Mouse (Mus musculus): ENCODE results near the gene 4931406P16Rik. TPM values are rescaled to one million over a fixed set of nuclear protein-coding genes. Genes with fewer than 3 reads are reported as not detected.

Gene 4931406P16Rik
- polyA plus RNA-seq, 1 experiment from 2014 or later, result 28.2 TPM

DNA sequence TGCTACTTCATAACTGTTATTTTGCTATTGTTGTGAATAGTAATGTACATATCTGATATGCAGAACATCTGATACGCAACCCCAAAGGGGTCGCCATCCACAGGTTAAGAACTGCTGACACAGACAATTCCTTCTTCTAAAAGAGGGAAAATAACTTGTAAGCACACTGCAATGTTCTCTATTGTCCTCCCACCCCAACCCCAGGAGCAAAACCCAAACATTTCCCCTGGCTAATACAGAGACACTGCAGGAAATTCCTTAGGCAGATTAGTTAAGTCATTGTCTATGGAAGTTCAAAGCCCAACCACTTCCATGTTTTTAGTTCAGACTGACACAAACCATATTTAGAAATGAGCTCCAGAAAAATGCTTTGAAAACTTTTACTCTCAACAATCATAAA, 14.5 kb downstream of the 4931406P16Rik start:
- no peaks in the 10 kb centered on the region for H3K9me3 ChIP-seq (ENCODE audit: control insufficient read depth, low read length)
- H3K36me3 ChIP-seq (ENCODE audit: control insufficient read depth, insufficient read depth), result no peaks in the 10 kb centered on the region; the same call in 1 of the 2 replicates
- no peak overlapping the region for H3K27ac ChIP-seq (ENCODE audit: low read length)
- no peak overlapping the region for H3K9ac ChIP-seq (replicated peaks; ENCODE audit: low read depth, low read length)
- no peak overlapping the region for H3K4me2 ChIP-seq (ENCODE audit: low read length)
- H3K27me3 ChIP-seq (replicated peaks; ENCODE audit: control insufficient read depth, insufficient read depth, low read length), result no peaks in the 10 kb centered on the region
- no peaks in the 10 kb centered on the region for H3K4me1 ChIP-seq (replicated peaks; ENCODE audit: control insufficient read depth, insufficient read depth, low read length)
- ATAC-seq, result no peak
- H3K4me3 ChIP-seq (replicated peaks; ENCODE audit: low read length), result no peak overlapping the region
- WGBS, result 80% methylated on average over 2 of the region's 2 CpGs

DNA sequence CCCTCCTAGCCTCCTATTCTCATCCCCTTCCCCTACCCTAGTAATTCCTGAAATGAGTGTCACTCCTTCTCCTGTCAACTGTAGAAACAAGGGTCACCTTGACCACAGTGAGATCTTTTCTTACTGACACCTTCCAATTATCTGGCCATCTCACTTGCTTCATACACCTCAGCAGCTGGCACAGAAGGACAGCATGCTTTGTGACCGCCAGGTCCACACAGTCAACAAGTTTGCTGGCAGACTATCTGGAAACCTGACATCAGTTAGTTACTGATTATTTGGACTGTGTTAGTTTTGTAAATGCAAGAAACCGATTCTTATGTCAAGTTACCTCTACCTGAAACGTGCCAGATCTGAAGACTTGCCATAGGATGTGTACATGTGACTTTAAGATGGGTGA, 17.2 kb downstream of the 4931406P16Rik start:
- no peak overlapping the region for H3K9ac ChIP-seq (replicated peaks; ENCODE audit: low read depth, low read length)
- H3K27me3 ChIP-seq (replicated peaks; ENCODE audit: control insufficient read depth, insufficient read depth, low read length), result no peaks in the 10 kb centered on the region
- no peaks in the 10 kb centered on the region for H3K4me1 ChIP-seq (replicated peaks; ENCODE audit: control insufficient read depth, insufficient read depth, low read length)
- H3K27ac ChIP-seq (ENCODE audit: low read length), result no peak overlapping the region
- no peak overlapping the region for H3K4me2 ChIP-seq (ENCODE audit: low read length)
- no peak overlapping the region for H3K4me3 ChIP-seq (replicated peaks; ENCODE audit: low read length)
- WGBS, result 95% methylated on average over 3 of the region's 3 CpGs
- ATAC-seq, result no peak
- no peaks in the 10 kb centered on the region for H3K36me3 ChIP-seq (ENCODE audit: control insufficient read depth, insufficient read depth)
- no peaks in the 10 kb centered on the region for H3K9me3 ChIP-seq (ENCODE audit: control insufficient read depth, low read length)

- no peak for ATAC-seq
- no peaks in the 10 kb centered on the region for H3K9me3 ChIP-seq (ENCODE audit: control insufficient read depth, low read length)
- no peak overlapping the region for H3K9ac ChIP-seq (replicated peaks; ENCODE audit: low read depth, low read length)
- H3K4me1 ChIP-seq (replicated peaks; ENCODE audit: control insufficient read depth, insufficient read depth, low read length), result no peaks in the 10 kb centered on the region
- 80% methylated on average over 2 of the region's 2 CpGs for WGBS
- H3K27me3 ChIP-seq (replicated peaks; ENCODE audit: control insufficient read depth, insufficient read depth, low read length), result no peaks in the 10 kb centered on the region
- no peak overlapping the region for H3K4me2 ChIP-seq (ENCODE audit: low read length)
- no peaks in the 10 kb centered on the region for H3K36me3 ChIP-seq (ENCODE audit: control insufficient read depth, insufficient read depth)
- H3K27ac ChIP-seq (ENCODE audit: low read length), result no peak overlapping the region
- no peak overlapping the region for H3K4me3 ChIP-seq (replicated peaks; ENCODE audit: low read length)
Measured at GRCm38 (mm10) chr7:34292633-34293032, 20.7 kb downstream of the 4931406P16Rik start.

- no peak overlapping the region for H3K9ac ChIP-seq (replicated peaks; ENCODE audit: low read depth, low read length)
- H3K4me2 ChIP-seq (ENCODE audit: low read length), result no peak overlapping the region
- no peak for ATAC-seq
- no peaks in the 10 kb centered on the region for H3K36me3 ChIP-seq (ENCODE audit: control insufficient read depth, insufficient read depth)
- no peaks in the 10 kb centered on the region for H3K27me3 ChIP-seq (replicated peaks; ENCODE audit: control insufficient read depth, insufficient read depth, low read length)
- H3K9me3 ChIP-seq (ENCODE audit: control insufficient read depth, low read length), result no peaks in the 10 kb centered on the region
- H3K27ac ChIP-seq (ENCODE audit: low read length), result no peak overlapping the region
- WGBS, result 86% methylated on average over 1 of the region's 1 CpGs
- no peaks in the 10 kb centered on the region for H3K4me1 ChIP-seq (replicated peaks; ENCODE audit: control insufficient read depth, insufficient read depth, low read length)
- no peak overlapping the region for H3K4me3 ChIP-seq (replicated peaks; ENCODE audit: low read length)
Measured at GRCm38 (mm10) chr7:34291265-34291664, 22.1 kb downstream of the 4931406P16Rik start.

DNA sequence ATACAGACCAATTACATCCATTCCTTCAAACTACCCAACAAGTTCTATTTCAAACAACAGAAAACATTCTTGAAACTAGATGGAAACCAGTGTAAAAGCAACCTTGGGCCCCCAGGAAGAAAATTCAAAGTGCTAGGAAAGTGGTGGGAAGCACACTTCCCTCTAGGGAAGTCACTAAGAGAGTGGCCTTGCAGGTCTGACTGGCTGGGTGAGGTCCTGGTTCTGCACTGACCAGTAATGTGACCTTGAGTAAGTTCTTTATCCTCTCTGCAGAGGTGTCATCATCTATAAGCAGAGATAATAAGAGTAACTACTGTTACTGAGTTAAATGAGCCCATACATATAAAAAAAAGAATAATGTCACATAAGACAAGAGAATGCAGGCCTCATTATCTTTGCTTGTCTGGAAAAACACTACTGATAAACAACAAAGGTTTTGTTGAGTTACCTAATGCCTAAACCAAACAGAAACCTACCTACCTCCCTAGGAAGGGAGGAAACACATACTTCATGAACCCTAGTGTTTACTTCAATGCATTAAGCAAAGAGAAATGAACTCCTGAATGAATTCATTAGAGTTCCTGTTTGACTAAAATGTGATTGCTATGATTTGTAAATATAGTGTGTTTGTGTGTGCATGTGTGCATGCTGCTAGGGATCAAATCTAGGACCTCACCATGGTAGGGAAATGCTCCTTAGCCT, 22.8 kb downstream of the 4931406P16Rik start:
- Histone ChIP-seq H3K4me3 (replicated peaks; ENCODE audit: low read length) (no peak overlapping the region), H3K9me3 (ENCODE audit: control insufficient read depth, low read length) (no peaks in the 10 kb centered on the region), H3K9ac (replicated peaks; ENCODE audit: low read depth, low read length) (no peak overlapping the region), H3K27ac (ENCODE audit: low read length) (no peak overlapping the region), H3K27me3 (replicated peaks; ENCODE audit: control insufficient read depth, insufficient read depth, low read length) (no peaks in the 10 kb centered on the region), H3K4me2 (ENCODE audit: low read length) (no peak overlapping the region), H3K36me3 (ENCODE audit: control insufficient read depth, insufficient read depth) (no peaks in the 10 kb centered on the region), H3K4me1 (replicated peaks; ENCODE audit: control insufficient read depth, insufficient read depth, low read length) (no peaks in the 10 kb centered on the region)
- ATAC-seq, result no peak

GRCm38 (mm10) chr7:34277656-34278055, 35.7 kb downstream of the 4931406P16Rik start:
- Histone ChIP-seq H3K36me3 (ENCODE audit: control insufficient read depth, insufficient read depth) (no peaks in the 10 kb centered on the region), H3K4me1 (replicated peaks; ENCODE audit: control insufficient read depth, insufficient read depth, low read length) (no peaks in the 10 kb centered on the region), H3K27me3 (replicated peaks; ENCODE audit: control insufficient read depth, insufficient read depth, low read length) (no peaks in the 10 kb centered on the region), H3K9ac (replicated peaks; ENCODE audit: low read depth, low read length) (no peak overlapping the region), H3K4me2 (ENCODE audit: low read length) (no peak overlapping the region), H3K27ac (ENCODE audit: low read length) (no peak overlapping the region), H3K9me3 (ENCODE audit: control insufficient read depth, low read length) (no peaks in the 10 kb centered on the region), H3K4me3 (replicated peaks; ENCODE audit: low read length) (no peak overlapping the region)
- ATAC-seq, result no peak
- 98% methylated on average over 2 of the region's 2 CpGs for WGBS

- no peaks in the 10 kb centered on the region for H3K4me1 ChIP-seq (replicated peaks; ENCODE audit: control insufficient read depth, insufficient read depth, low read length)
- no peak overlapping the region for H3K9ac ChIP-seq (replicated peaks; ENCODE audit: low read depth, low read length)
- no peak overlapping the region for H3K27ac ChIP-seq (ENCODE audit: low read length)
- ATAC-seq, result no peak
- no peaks in the 10 kb centered on the region for H3K36me3 ChIP-seq (ENCODE audit: control insufficient read depth, insufficient read depth)
- no peak overlapping the region for H3K4me2 ChIP-seq (ENCODE audit: low read length)
- no peaks in the 10 kb centered on the region for H3K27me3 ChIP-seq (replicated peaks; ENCODE audit: control insufficient read depth, insufficient read depth, low read length)
- WGBS, result 81% methylated on average over 3 of the region's 3 CpGs
- no peaks in the 10 kb centered on the region for H3K9me3 ChIP-seq (ENCODE audit: control insufficient read depth, low read length)
- no peak overlapping the region for H3K4me3 ChIP-seq (replicated peaks; ENCODE audit: low read length)
Measured at GRCm38 (mm10) chr7:34276066-34276465, 37.3 kb downstream of the 4931406P16Rik start.

DNA sequence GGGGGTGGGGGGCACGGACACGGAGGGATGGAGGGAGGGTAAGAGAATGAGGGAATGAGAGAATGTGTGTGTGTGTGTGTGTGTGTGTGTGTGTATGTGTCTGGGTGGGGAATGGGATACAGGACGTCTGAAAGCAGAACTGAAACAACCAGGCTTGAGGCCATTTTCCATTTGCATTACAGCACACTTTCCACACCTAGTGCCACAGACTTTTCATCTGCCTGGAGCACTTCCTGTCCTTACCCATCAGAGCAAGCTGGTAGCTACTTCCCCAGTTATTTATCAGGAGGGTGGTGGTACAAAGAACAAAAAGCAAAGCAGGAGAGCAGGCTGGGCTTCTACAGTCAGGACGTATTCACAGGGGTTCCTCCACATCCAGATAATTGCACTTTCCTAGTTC, 40.9 kb downstream of the 4931406P16Rik start:
- no peaks in the 10 kb centered on the region for H3K9me3 ChIP-seq (ENCODE audit: control insufficient read depth, low read length)
- 66% methylated on average over 4 of the region's 4 CpGs for WGBS

DNA sequence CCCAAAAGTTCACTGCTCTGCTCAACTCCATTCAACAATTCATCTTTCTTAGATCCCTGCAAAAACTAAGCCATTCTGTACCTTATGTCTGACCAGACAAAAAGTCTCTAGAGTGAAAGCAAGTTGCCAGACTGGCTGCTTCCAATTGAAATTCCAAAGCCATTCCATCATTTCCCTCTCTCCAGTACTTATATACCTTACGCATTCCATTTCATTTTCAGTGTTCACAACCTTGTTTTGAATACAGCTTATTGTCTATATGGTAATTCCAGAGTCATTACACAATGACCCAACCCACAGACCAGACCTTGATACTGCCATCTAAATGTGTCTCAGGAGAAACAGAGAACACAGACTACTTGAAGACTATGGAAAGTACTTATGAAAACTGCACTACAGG, 44.9 kb downstream of the 4931406P16Rik start:
- Histone ChIP-seq H3K4me1 (replicated peaks; ENCODE audit: control insufficient read depth, insufficient read depth, low read length) (peaks cover 3% of the 10 kb centered on the region; the same call in 1 of the 2 replicates), H3K27me3 (replicated peaks; ENCODE audit: control insufficient read depth, insufficient read depth, low read length) (no peaks in the 10 kb centered on the region), H3K4me2 (ENCODE audit: low read length) (no peak overlapping the region), H3K36me3 (ENCODE audit: control insufficient read depth, insufficient read depth) (no peaks in the 10 kb centered on the region; the same call in 1 of the 2 replicates), H3K9ac (replicated peaks; ENCODE audit: low read depth, low read length) (no peak overlapping the region), H3K4me3 (replicated peaks; ENCODE audit: low read length) (no peak overlapping the region), H3K27ac (ENCODE audit: low read length) (no peak overlapping the region), H3K9me3 (ENCODE audit: control insufficient read depth, low read length) (no peaks in the 10 kb centered on the region)
- WGBS, result 46% methylated on average over 1 of the region's 1 CpGs
- no peak for ATAC-seq

More for the DNA sequence above, 40.9 kb downstream of the 4931406P16Rik start:
- no peak for ATAC-seq
- H3K36me3 ChIP-seq (ENCODE audit: control insufficient read depth, insufficient read depth), result no peaks in the 10 kb centered on the region
- H3K4me2 ChIP-seq (ENCODE audit: low read length), result no peak overlapping the region
- H3K9ac ChIP-seq (replicated peaks; ENCODE audit: low read depth, low read length), result no peak overlapping the region
- H3K27ac ChIP-seq (ENCODE audit: low read length), result no peak overlapping the region
- H3K27me3 ChIP-seq (replicated peaks; ENCODE audit: control insufficient read depth, insufficient read depth, low read length), result no peaks in the 10 kb centered on the region
- no peak overlapping the region for H3K4me3 ChIP-seq (replicated peaks; ENCODE audit: low read length)
- no peaks in the 10 kb centered on the region for H3K4me1 ChIP-seq (replicated peaks; ENCODE audit: control insufficient read depth, insufficient read depth, low read length)

DNA sequence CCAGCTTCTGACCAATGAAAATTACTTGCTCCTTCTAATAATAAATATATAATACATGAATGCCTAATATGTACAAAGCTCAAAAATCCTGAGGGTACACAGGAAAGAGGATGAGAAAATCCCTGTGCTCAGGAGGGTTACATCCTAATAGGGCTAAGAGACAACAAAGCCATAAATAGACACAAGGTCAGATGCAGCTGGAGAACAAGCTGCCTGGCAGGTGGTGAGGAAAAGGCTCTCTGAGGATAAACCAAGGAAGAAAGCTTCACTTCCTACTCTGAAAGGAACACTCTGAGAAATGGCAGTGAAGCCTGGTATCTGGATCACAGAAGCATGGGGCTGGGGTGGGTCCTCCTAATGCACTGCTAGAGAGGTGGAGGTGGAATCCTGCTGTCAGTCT, 46.9 kb downstream of the 4931406P16Rik start:
- peaks cover 3% of the 10 kb centered on the region; the same call in 1 of the 2 replicates for H3K4me1 ChIP-seq (replicated peaks; ENCODE audit: control insufficient read depth, insufficient read depth, low read length)
- no peak overlapping the region for H3K4me3 ChIP-seq (replicated peaks; ENCODE audit: low read length)
- no peak overlapping the region for H3K9ac ChIP-seq (replicated peaks; ENCODE audit: low read depth, low read length)
- H3K4me2 ChIP-seq (ENCODE audit: low read length), result no peak overlapping the region
- H3K36me3 ChIP-seq (ENCODE audit: control insufficient read depth, insufficient read depth), result no peaks in the 10 kb centered on the region; the same call in 1 of the 2 replicates
- no peak for ATAC-seq
- no peaks in the 10 kb centered on the region for H3K9me3 ChIP-seq (ENCODE audit: control insufficient read depth, low read length)
- no peak overlapping the region for H3K27ac ChIP-seq (ENCODE audit: low read length)
- H3K27me3 ChIP-seq (replicated peaks; ENCODE audit: control insufficient read depth, insufficient read depth, low read length), result no peaks in the 10 kb centered on the region
